Mouse (Mus musculus) heart, adult 9 months (tissue): ENCODE data around the gene Atg4d.
"Not testable (repeated sequence)": the region's sequence is repeated elsewhere in the genome, so short reads cannot be mapped to it uniquely, and the experiment has no call there.

Experiments used
- DNase-seq, 2 experiments: peaks; one replicate each; pipeline ENCODE4 v3.0.0; 2022; ENCODE audit warnings: low spot score in 2 of 2

Atg4d gene

DNA sequence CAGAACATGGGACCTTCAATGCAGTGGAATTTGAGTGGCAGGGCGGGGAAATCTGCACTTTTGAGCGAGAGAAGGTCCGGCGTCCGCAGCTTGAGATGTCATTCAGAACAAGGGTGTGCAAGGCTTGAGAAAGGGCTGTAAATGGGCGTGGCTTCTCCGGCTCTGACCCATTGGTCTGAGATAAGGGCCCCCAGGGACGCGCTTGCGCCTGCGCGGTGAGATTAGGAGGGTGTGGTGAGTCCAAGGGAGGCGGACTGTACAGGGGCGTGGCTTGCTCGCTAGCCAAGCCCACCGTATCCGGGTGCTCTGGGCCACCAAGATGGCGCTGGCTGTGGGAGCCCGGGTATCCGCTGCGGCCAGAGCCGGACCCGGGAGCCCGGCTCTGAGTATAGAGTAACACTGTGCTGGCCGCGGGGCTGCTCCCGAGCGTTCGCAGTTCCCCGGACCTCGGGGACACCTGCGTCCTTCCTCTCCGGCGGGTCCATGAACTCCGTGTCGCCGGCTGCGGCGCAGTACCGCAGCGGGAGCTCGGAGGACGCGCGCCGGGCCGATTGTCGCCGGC is at the start of gene Atg4d:
Atg4d (plus strand) TSS at position 294 of the 562 bp plus-strand sequence.
- DNase-seq, result peak; percentile 99 to 100

DNA sequence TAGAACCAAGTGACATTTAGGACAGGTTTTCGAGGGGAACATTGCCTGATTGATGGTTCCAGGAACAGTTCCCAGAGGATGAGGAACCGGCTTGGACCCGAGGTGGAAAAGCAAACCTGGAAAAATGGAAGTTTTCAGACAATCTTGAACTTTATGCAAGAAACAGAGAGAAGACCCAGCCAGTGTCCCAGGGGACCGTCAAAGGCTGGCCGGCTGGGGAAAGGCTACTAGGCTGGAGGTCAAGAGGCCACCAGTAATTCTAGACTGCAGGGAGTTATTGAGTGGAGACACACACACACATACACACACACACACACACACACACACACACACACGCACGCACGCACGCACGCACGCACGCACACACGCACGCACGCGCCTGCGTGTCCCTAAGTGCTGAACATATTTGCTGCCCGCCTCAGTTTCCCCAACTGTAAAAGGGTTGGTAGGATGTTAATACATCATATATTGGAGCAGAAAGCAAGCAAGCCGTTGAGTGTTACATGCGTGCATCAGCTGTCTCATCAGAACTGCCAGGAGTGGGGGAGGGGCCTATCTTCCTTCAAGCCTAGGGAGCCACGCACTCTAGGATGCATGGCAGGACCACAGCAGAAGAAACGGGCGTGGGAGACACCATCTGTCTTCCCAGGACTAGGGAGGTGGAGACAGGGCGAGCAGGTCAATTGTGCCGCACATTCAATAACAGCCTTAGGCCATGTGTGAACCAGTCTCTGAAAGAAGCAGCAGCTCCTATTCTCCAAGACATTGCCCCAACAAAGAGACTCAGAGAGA is 48.8 kb upstream of the Atg4d start:
- DNase-seq, result no peak

DNA sequence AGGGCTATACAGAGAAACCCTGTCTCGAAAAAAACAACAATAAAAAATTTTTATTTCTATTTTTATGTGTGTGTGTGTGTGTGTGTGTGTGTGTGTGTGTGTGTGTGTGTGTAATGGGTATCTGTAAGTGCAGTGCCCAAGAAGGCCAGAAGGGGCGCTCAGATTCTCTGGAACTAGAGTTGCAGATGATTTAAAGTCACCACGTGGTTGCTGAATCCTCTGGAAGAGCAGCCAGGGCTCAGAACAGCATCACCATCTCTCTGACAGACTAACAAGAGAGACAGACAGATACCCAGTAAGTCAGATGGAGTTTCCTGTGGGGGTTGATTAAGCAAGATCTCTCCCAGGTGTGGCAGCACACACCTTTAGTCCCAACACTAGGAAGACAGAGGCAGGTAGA is 45.3 kb upstream of the Atg4d start:
- DNase-seq, result no peak

DNA sequence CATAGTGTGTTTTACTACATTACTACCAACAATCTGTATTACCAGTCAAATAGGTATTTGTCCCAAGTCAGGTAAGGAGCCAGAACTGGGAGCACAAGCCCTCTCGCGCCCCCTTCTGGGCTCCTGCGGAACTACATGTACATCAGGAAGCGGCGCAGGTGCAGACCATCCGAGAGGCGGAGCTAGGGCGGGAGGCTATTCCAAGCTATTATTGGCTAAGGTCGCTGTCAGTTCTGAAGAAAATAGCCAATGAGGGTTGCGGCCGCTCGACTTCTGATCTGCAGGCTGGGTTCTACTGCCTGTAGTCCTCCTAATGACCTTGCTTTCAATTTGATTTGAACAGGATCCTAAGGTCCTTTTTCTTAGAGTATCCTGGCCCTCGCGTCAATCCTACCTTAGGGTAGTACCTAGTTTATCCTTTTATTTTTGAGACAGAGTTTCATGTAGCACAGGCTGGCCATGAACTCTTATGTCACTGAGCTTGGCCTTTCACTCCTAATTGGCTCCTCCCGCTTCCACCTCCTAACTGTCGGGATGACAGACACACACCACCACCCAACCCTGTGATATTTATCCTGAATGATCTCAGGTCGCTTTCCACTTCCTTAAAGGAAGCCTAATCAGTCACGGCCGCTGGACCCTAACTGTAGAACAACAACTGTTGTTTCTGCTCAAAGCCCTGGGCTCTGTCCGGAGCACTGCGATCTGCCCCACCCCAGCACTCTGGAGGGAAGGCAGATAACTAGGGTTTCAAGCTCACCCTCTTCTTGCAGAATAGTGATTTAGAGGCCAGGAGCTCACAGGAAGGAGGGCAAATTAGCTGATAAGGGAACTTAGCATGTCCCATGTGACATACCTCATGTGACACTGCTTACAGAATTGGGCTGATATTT is 44.4 kb upstream of the Atg4d start:
- DNase-seq, result peak; percentile 92

DNA sequence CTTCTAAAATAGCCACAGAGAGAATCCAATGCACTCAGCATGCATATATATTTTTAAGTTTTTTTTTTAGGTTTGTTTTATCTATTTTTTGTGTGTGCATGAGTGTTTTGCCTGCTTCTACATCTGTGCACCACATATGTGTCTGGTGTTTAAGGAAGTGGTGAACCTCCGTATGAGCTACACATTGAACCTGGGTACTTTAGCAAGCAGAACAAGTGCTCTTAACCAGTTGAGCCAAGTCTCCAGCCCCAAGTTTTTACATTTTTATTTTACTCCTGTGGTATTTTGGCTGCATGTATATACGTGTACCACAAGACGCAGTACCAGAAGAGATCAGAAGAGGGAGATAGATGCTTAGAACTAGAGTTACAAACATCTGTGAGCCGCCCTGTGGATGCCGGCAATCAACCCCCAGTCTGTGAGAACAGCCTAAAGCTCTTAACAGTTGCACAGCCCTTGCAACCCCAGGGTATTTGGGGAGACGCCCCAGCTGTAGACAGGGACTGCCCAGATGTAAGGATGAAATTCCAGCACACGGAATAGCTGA is 43.6 kb upstream of the Atg4d start:
- DNase-seq, result peak in 1 of 2 experiments; percentile 51

DNA sequence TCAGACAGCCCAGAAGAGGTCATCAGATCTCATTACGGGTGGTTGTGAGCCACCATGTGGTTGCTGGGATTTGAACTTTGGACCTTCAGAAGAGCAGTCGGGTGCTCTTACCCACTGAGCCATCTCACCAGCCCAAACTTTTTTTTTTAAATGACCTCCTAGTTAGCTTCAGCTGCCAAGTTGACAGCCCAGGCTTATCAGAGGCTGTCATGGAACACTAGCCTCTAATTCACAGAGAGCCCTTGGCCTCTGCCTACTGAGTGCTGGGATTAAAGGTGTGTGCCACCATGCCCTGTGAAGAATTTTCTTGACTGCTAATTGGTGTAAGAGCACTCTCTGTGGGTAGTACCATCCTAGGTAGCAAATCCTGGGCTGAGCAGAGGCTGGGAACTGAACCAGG is 41.6 kb upstream of the Atg4d start:
- DNase-seq, result not testable (repeated sequence)

DNA sequence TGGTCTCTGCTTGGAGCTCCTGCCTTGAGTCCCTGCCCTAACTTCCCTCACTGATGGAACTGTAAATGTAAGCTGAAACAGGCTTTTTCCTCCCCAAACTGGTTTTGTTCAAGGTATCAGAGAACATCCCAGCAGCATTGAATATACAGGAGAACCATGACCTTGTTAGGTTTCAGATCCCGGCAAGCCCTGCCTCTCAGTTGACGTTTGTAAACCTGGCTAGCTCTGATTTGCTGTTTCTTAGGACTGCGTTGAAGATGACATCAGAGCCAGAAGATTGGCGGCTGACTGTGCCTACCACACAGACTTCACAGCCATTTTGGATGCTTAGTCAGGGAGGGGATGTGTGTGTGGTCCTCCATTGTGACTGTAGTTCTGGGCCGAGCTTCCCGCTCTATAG is 41.2 kb upstream of the Atg4d start:
- DNase-seq, result no peak

DNA sequence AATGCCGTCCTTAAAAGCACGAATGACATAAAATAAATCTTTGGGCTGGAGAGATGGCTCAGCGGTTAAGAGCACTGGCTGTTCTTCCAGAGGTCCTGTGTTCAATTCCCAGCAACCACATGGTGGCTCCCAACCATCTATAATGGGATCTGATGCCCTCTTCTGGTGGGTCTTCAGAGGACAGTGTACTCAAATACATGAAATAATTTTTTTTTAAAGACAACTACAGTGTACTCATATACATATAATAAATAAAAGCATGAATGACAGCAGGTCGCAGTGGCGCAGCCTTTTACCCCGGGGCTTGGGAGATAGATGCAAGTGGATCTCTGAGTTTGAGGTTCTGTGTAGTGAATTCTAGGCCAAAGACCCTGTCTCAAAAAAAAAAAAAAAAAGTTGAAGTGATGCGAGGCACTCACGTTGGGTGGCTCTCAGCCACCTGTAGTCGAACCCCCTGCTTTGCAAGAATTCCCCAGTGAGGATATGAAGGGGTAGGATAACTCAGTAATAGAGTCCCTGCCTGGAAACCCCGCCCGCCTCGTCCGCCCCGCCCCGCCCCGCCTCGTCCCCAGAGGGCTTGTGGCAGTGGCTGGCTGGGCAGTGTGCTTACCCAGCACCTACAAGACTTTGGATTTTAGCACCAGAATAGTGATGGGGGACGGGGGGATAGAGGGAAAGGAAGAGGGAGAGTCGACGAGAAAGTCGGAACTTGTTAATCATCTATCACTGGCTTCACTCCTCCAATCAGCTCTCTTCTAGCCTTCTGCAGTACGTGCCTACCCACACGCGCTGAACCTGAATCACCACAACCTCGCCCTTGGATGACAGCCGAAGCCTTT is 40.3 kb upstream of the Atg4d start:
- no peak for DNase-seq

DNA sequence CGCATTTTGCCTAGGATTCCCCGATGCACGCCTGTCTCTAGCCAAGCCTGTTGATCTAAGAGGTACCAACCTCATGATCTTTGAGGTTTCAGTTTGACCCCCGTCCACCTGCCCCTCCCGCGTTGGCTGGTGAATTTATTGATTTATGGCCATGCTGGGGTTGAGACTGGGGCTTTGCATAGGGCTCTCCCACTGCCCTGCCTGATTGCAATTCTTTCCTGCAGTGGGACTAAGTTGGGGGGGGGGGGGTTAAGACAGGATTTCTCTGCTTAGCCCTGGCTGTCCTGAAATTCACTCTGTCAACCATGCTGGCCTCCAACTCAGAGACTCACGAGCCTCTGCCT is 39.7 kb upstream of the Atg4d start:
- DNase-seq, result no peak

DNA sequence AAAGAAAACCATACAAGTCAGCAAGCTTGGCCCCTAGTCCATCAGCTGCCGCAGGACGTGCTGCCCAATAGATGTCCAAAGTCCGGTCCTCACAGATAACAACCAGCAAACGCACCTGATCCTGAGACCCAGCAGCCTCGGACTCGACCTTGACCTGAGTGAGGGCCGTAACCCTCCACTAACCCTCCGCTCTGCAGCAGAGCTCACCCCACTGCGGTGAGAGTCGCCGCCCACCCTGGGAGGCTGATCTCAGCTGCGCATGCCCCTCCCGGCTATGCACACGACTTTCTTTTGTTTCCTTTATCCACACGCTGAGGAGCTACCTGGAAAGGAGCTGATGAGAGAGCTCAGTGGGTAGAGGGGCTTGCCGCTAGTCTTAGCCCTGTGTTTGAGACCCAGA is 37.8 kb upstream of the Atg4d start:
- no peak for DNase-seq

DNA sequence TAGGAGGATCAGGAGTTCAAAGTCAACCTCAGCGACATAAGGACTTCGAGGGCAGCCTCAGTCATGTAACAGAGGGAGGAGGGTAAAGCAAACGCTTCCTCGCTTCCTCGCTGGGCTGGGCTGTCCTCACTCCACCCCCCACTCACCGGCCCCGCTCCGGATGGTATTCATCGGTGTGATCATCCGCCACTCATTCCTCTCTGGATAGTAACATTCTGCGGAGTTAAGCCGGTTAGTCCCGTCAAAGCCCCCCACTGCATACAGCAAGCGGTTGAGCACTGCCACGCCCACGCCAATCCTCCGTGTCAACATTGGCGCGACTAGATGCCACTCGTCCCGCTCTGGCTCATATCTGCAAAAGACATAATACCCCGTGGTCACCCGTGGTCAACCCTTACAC is 33.5 kb upstream of the Atg4d start:
- DNase-seq, result no peak

DNA sequence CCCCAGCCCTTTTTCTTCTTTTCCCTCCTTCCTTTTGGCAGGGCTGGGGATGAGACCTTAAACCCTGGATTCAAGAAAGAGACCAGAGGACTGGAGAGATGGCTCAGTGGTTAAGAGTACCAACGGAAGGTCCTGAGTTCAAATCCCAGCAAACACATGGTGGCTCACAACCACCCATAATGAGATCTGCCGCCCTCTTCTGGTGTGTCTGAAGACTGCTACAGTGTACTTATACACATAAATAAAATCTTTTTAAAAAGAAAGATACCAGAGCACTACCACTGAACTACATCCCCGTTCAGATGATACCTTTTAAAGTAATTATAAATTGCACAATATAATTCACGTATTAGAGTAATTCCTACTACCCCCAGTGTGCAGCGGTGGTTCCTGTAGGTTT is 32.2 kb upstream of the Atg4d start:
- DNase-seq, result no peak

DNA sequence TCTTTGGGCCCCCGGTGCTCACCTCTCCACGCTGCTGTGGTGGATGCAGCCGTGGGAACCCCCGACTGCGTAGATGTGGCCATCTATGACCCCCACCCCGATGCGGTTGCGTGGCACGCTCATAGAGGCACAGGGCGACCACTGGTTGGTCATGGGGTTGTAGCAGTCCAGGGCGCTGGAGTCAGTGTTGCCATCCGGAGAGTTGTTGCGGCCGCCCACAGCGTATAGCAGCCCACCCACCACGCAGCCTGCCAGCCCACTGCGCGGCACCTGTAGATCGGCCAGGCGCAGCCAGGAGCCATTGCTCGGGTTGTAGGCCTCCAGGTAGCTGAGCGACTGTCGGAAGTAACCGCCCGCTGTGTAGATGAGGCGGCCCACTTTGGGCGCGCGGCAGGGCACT is 31.7 kb upstream of the Atg4d start:
- no peak for DNase-seq

DNA sequence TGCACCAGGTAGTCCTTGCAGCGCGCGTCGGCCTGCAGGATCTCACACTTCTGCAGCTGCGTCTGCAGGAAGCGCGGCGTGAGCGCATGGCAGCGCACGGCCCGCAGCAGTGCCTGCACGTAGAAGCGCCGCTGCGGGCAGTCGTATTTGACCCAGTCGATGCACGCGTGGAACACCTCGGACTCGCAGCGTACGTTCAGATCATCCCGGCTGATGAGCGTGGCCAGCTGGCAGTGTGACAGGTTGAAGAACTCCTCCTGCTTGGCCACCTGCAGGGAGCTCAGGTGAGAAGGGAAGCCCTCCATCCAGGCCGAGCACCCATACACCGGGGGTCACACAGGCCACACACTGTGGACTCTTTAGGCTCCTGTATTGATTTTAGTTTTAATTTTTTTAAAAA is 31.3 kb upstream of the Atg4d start:
- no peak for DNase-seq

DNA sequence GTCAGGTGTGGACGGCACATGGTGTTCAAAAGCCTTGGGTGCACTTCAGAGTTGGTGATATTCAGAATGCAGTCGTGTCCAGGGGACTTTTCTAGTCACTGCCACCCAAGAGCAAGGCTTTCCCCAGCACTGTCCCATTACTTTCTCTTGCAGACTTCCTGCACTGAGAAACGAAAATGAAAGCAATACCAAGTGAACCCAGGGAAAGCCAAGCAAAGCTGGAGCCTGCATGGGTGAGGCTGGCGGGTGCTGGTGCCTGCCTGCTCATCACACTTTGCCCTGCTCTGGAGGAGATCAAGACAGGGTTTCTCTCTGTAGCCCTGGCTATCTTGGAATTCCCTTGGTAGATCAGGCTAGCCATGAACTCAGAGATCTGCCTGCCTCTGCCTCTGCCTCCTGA is 29.8 kb upstream of the Atg4d start:
- no peak for DNase-seq

DNA sequence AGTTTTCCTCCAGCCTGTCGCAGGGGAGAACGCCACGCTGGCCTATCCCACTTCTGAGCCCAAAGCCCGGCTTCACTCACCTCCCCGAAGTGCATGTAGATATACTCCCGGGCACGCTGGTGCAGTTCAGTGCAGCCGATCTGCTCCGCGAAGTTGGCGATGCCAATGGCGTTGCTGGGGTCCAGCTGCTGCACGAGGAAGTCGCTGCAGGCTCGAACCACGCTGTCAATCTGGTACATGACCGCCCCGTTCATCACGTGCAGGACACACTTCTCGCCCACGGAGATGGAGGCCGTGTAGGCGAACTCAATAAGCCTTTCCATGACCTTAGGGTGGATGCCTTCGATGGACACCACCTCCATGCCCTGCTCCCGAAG is 28.1 kb upstream of the Atg4d start:
- no peak for DNase-seq

DNA sequence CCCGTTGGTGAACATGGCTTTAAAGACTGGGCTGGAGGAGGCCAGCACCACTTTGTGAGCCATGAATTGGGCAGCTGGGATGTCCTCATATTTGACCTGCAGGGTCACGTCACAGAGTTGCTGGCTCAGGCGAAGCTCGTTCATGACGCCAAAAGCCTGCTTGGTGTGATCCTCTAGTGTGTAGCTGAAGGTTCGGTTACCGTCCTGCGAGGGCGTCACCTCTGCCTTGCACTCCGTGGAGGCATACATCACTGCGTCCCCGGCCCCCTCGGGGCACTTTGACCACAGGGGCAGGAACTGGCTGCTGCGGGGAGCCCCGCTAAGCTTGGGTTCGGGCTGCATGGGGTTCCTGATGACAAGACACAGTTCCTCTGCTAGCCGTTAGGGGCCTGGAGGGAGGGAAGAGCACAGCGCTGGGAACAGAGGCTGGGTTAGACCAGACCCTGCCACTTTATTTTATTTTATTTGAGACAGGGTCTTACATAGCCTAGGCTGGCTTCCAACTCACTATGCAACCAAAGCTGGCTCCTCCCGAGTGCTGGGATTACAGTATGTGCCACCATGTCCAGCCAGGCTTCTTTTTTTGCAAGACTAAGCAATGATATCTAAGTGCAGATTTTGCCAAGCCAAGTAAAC is 27.6 kb upstream of the Atg4d start:
- DNase-seq, result peak in 1 of 2 experiments; percentile 41

DNA sequence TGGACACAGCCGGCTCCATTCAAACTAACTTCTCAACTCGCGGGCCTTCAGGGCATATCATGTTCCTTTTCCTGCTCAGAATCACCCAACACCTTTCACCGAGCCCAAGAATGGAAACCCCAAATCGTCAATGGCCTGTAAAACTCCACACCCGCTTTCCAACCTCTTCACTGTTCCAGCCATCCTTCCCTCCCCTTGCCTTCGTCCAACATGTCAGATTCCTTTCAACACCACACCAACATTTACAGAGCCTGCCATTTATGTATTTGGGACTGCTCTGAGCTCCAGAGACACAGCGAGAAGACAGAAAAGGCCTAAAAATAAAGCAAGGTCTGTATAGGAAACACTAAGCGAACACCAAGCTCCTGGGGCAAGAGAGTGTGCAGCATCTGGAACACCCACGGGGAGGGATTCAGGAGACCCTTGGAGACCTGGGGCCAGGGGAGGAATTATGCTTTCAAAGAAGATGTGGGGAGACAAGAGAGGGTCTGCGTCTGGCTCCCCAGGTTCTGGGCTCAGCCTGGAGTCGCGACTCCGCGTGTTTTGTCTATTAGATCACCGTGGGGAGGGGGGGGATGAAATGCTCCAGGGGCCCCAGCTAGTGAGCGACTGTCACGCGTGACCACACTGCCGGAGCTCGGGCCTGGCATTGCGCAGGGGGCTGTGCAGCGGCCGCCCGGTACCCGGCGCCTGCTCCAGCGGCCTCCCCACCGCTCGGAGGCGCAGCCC is 26.9 kb upstream of the Atg4d start:
- DNase-seq, result peak; percentile 61 to 64

DNA sequence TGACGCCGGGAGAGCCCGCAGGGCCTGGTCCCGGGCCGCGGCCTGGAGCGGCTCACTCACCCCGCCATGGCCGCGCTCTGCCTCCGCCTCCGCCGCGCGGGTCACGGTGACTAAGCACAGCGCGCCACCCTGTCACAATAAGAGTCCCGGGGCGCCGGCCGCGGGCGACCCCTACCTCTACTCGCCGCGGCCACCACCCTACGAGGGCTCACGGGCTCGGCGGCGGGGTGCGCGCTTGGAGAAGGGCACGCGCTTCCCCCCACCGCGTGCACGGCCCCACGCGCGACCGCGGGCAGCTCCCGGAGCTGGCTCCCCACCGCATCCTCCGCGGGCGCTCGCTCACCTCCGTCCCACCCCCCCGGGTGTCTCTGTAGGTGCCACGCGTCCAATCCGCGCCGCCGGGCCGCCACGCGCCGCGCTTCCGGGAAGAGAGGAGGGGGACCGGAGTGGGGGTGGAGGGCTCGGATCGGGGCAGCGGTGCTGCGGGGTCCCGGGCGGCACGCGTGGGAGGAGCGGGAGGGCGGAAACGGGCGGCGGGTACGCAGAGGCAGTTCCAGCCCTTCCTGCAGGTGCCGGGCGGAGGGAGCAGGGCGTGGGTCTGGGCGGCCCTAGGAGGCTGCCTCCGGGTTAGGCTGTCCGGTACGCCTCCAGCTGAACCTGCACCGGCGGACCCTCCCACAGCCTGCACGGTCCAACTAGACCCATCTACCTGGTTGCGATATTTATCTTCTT is 26.2 kb upstream of the Atg4d start, which contains the start of gene Keap1:
Keap1 (minus strand) TSS at position 629 of the 732 bp plus-strand sequence.
- DNase-seq, result peak; percentile 83 to 88

DNA sequence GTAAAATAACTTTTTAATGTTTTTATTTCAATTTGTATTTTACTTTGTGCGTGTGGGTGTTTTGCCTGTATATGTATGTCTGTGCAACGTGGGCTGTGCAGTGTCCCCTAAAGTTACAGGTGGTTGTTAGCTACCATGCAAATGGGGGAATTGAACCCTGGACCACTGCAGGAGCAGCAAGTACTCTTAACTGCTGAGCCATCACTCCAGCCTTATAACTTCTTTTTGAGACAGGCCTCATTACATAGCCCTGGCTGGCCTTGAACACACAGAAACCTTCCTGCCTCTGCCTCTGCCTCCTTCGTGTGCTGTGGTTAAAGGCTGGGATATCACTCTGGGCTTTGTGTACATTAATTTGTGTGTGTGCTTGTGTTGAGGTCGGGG is 25.6 kb upstream of the Atg4d start:
- DNase-seq, result no peak
